Mouse (Mus musculus) neural tube, embryonic 11.5 days (tissue): ENCODE data around the gene Kcnip2. TPM values are rescaled to one million over a fixed set of nuclear protein-coding genes. Genes with fewer than 3 reads are reported as not detected.
A peak's percentile ranks its signal among the peaks of the same experiment; 100 is the strongest.

ENCODE experiments used
- ATAC-seq: fragments of 200-750 bp; cut with Nextera tagmentation; 2 replicates; pipeline ENCODE4 v1.8.0; 2017; ENCODE audit warnings: moderate number of reproducible peaks, mild to moderate bottlenecking, moderate TSS enrichment, moderate library complexity; ENCODE audit not compliant: insufficient read depth, low FRiP score, low TSS enrichment
- DNase-seq: peaks from one replicate; pipeline ENCODE4 v3.0.0-alpha.2; 2015; ENCODE audit warnings: low spot score
- H3K27ac ChIP-seq: fragments of 300-500 bp; sonication (generic); 2 replicates; pipeline ENCODE4 v1.5.1; 2014; ENCODE audit warnings: low read depth, mild to moderate bottlenecking, low read length
- H3K27me3 ChIP-seq: fragments of 300-500 bp; sonication (generic); 2 replicates; pipeline ENCODE4 v1.6.1; 2014; ENCODE audit warnings: mild to moderate bottlenecking, low read length, mixed read lengths; ENCODE audit not compliant: control insufficient read depth, insufficient read depth
- H3K36me3 ChIP-seq: fragments of 300-500 bp; sonication (generic); 2 replicates; pipeline ENCODE4 v1.6.1; 2014; ENCODE audit warnings: mild to moderate bottlenecking, low read length, moderate library complexity, mixed read lengths; ENCODE audit not compliant: control insufficient read depth, insufficient read depth
- H3K4me1 ChIP-seq: fragments of 300-500 bp; sonication (generic); 2 replicates; pipeline ENCODE4 v1.6.1; 2014; ENCODE audit warnings: low read length, mixed read lengths; ENCODE audit not compliant: control insufficient read depth, insufficient read depth
- H3K4me2 ChIP-seq: fragments of 300-500 bp; sonication (generic); 2 replicates; pipeline ENCODE4 v1.6.1; 2014; ENCODE audit warnings: low read depth, mild to moderate bottlenecking, moderate library complexity
- H3K4me3 ChIP-seq: fragments of 300-500 bp; sonication (generic); 2 replicates; pipeline ENCODE4 v1.5.1; 2014; ENCODE audit warnings: low read depth, low read length
- H3K9ac ChIP-seq: fragments of 300-500 bp; sonication (generic); 2 replicates; pipeline ENCODE4 v1.6.1; 2014; ENCODE audit warnings: mild to moderate bottlenecking, low read length
- H3K9me3 ChIP-seq: fragments of 300-500 bp; sonication (generic); 2 replicates; pipeline ENCODE4 v1.6.1; 2016; ENCODE audit warnings: low read length; ENCODE audit not compliant: control insufficient read depth
- WGBS: fragments of 180-500 bp; shearing (Covaris S2); extraction: QIAGEN DNeasy Blood & Tissue Kit; methylation state at CpG from one replicate; pipeline ENCODE4 v1.1.7; 2014; 5-methylcytosine and 5-hydroxymethylcytosine counted together
- polyA plus RNA-seq: library from polyadenylated mRNA; unstranded; fragments of >200 nt; fragmentation: Nextera tagmentation; extraction: Ambion mirVana; gene quantifications from 2 replicates; pipeline ENCODE4 v1.2.1, GENCODE M21; 2014

Kcnip2 gene
- polyA plus RNA-seq, 1 experiment from 2014 or later = 4.4 TPM

DNA sequence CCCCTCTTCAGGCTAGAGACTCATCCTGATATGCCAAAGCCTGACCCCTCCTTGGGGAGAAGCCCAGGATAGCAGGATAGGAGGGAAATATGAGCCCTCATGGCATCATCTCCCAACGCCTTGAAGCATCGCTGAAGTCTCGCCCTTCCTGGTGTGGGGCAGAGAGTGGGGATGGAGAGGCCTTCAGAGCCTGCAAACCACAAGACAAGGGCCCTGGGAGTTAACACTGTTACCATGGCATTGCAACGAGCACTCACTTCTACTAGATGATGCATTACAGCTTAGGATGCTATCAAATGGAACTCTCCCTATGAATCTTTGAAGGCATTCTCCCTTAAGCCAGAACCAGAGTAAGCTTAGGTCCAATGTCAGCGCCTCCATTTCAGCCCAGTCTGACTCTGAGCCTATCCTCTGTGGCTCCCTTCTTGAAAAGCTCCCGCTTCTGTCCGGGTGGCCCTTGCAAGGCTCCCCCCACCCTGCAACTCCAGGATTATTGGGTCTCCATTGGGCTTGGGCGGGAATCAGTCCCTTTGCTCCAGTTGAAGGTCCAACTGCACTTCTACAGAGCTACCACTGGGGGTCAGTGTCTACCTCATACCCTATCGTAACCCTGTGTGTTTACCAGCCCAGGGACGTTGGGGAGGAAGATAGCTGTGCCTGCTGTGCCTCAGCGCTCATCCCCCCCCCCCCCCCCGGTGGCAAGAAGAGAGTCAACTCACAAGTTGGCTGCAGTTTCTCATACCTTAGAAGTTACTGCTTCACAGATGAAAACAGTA lies 11.1 kb downstream of the Kcnip2 start:
- DNase-seq (peak; percentile 37), ATAC-seq (no peak)
- WGBS = 20% methylated on average over 12 of the region's 12 CpGs
- Histone ChIP-seq H3K36me3 (no peaks in the 10 kb centered on the region), H3K27me3 (no peaks in the 10 kb centered on the region), H3K4me2 (no peak overlapping the region), H3K27ac (no peak overlapping the region), H3K9ac (no peak overlapping the region), H3K9me3 (no peaks in the 10 kb centered on the region), H3K4me3 (no peak overlapping the region), H3K4me1 (no peaks in the 10 kb centered on the region)

DNA sequence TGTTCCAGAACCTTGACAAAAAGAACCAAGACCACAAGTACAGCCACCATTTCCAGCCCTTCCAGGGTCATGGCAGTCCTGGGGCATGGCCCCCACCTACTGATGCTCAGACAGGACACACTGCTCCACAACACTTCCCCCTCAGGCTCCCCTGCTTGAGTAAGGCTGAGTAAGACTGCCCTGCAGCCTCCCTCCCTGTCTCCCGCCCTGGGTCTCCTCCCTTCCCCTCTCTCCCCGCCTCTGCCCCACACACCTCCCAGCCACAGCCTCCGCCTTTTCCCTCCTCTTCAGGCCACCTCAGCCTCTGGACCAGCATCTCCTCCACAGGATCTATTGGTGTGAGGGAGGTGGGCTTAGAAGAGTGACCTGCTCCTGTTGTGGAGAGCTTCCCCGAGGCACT lies 12.5 kb downstream of the Kcnip2 start:
- H3K9me3 ChIP-seq = no peaks in the 10 kb centered on the region
- no peaks in the 10 kb centered on the region for H3K27me3 ChIP-seq
- DNase-seq (no peak), ATAC-seq (no peak)
- no peak overlapping the region for H3K4me3 ChIP-seq
- no peak overlapping the region for H3K9ac ChIP-seq
- H3K4me2 ChIP-seq = no peak overlapping the region
- no peak overlapping the region for H3K27ac ChIP-seq
- WGBS = 26% methylated on average over 4 of the region's 4 CpGs
- no peaks in the 10 kb centered on the region for H3K36me3 ChIP-seq
- H3K4me1 ChIP-seq = no peaks in the 10 kb centered on the region

DNA sequence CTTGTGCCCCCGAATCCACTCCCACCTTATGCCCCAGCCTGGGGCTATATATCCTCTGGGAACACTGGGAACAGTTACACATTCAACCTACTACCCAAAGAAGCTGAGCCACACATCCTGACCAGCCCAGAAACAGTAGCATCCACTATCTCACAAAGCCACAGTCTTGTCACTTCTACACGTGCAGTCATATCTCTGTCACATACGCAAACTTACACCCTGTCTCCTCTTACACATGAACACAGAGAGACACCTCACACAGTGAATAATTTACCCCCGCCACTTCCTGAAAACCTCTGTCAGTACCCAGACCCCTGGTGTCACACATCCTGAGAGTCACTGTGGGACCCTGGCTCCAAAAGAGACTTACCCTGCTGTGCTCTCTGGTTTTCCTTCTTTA lies 13.2 kb downstream of the Kcnip2 start:
- Histone ChIP-seq H3K9me3 (no peaks in the 10 kb centered on the region), H3K27me3 (no peaks in the 10 kb centered on the region), H3K9ac (no peak overlapping the region), H3K4me2 (no peak overlapping the region), H3K4me3 (no peak overlapping the region), H3K4me1 (no peaks in the 10 kb centered on the region), H3K36me3 (no peaks in the 10 kb centered on the region), H3K27ac (no peak overlapping the region)
- ATAC-seq (no peak), DNase-seq (no peak)
- WGBS = 78% methylated on average over 4 of the region's 4 CpGs

DNA sequence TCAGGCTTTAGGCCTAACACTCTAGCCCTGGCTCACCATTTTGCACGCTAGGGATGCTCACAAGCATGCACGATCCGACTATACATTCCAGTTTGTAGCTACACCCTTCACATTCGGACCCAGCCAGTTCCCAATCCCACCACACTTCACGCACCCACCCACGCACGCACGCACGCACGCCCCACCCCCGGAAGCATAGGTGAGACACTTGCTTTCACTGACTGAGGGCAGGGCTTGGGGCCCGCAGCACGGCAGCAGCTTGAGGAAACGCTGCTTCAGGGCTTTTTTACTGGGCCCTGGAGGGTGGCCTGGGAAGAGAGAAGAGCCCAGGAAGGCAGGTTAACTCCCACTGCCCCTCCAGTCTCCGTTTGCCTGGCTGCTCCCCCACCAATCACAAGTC lies 19.0 kb downstream of the Kcnip2 start:
- no peaks in the 10 kb centered on the region for H3K9me3 ChIP-seq
- WGBS = 75% methylated on average over 15 of the region's 15 CpGs

DNA sequence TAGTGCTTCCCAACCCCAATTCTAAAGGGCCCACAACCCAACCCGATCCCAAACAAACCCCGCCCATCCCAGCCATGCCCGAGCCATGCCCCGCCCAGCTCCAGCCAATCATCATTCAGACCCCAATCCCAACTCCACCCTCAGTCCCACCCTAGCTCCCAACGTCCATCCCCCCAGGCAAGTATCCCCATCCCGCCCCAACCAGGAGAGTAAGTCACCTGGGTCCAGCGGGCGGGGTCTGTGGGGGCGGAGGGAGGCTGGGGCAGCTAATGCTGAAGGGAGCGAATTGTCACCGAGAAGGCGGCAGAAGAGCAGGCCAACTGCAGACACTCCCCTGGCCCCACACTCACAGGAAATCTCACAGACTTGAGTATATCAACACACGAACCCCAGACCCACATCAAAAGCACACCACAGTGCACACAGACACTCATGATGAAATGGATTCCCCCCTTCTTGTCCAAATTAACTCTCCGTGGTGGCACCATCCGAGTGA lies 19.8 kb downstream of the Kcnip2 start:
- no peaks in the 10 kb centered on the region for H3K4me1 ChIP-seq
- ATAC-seq (no peak), DNase-seq (no peak)
- no peaks in the 10 kb centered on the region for H3K36me3 ChIP-seq
- no peaks in the 10 kb centered on the region for H3K27me3 ChIP-seq
- WGBS = 8% methylated on average over 15 of the region's 15 CpGs
- no peaks in the 10 kb centered on the region for H3K9me3 ChIP-seq
- H3K27ac ChIP-seq = no peak overlapping the region
- no peak overlapping the region for H3K4me3 ChIP-seq
- no peak overlapping the region for H3K9ac ChIP-seq
- peak overlapping the region; percentile 34 for H3K4me2 ChIP-seq

More for the DNA sequence above, 19.0 kb downstream of the Kcnip2 start:
- Histone ChIP-seq H3K36me3 (no peaks in the 10 kb centered on the region), H3K9ac (no peak overlapping the region), H3K4me3 (no peak overlapping the region), H3K27ac (no peak overlapping the region), H3K4me1 (no peaks in the 10 kb centered on the region), H3K27me3 (no peaks in the 10 kb centered on the region), H3K4me2 (no peak overlapping the region)
- ATAC-seq (no peak), DNase-seq (no peak)

DNA sequence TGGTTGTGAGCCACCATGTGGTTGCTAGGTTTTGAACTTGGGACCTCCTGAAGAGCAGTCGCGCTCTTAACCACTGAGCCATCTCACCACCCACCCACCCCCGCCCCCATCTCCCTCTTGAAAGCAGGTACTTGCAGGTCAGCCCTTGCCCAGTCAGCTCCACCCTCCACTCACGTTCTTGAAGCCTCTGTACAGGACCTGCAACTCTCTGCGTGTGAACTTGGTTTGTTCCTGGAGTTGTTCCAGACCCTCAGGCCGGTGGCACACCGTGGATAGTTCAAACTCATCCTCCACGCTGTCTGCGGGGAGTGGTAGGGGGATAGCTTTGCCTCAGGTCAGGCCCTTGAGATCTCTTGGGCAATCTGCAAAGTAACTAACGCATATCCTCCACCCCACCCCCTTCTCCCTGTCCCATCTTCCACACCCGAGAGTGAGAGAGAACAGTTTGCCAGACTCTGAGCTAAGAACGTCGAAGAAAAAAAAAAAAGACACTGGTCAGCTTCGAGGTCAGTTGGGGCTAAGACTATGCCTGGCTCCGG lies 20.4 kb downstream of the Kcnip2 start:
- DNase-seq (no peak), ATAC-seq (no peak)
- Histone ChIP-seq H3K9me3 (no peaks in the 10 kb centered on the region), H3K9ac (no peak overlapping the region), H3K36me3 (no peaks in the 10 kb centered on the region), H3K4me3 (no peak overlapping the region), H3K4me2 (peak overlapping the region; percentile 34), H3K27ac (no peak overlapping the region), H3K27me3 (no peaks in the 10 kb centered on the region), H3K4me1 (no peaks in the 10 kb centered on the region)
- 33% methylated on average over 15 of the region's 15 CpGs for WGBS

DNA sequence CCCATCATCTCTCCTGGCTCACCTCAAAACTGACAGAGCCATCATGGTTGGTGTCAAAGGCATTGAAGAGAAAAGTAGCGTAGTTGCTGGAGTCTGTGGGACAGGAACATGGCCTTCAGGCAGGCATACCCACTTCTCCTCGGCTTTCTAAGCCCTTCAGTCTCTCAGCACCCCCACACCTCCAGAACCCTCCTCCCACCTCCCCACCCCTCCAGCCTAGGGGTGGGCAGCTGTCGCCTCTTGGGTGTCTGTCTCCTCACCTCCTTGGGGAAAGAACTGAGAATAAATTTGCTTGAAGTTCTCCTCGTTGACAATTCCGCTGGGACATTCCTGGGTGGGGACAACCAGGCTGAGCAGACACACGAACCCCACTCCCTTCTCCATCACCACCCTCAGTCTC lies 21.1 kb downstream of the Kcnip2 start:
- H3K4me1 ChIP-seq = no peaks in the 10 kb centered on the region
- H3K9me3 ChIP-seq = no peaks in the 10 kb centered on the region
- no peak overlapping the region for H3K4me2 ChIP-seq
- no peak overlapping the region for H3K4me3 ChIP-seq
- DNase-seq (no peak), ATAC-seq (no peak)
- no peak overlapping the region for H3K9ac ChIP-seq
- H3K27me3 ChIP-seq = no peaks in the 10 kb centered on the region
- H3K27ac ChIP-seq = no peak overlapping the region
- no peaks in the 10 kb centered on the region for H3K36me3 ChIP-seq
- WGBS = 67% methylated on average over 6 of the region's 6 CpGs

DNA sequence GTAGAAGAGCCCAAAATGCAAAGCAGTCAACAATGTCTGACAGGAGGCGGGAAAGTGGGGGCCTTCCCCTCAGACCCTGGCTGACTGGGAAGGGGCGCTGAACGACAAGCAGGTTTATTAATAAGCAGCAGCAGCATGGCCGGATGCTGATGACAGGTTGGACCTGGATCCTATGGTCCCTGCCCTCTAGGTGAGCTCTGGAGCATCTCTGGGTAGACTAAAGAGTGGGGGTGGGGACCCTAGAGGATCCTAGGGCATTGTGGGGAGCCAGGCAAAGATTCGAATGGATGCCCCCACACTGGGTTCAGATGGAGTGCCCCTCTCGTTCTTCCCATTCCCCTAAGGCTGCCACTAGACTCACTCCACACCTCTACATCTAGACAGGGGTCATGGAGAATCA lies 23.5 kb downstream of the Kcnip2 start:
- ATAC-seq (no peak), DNase-seq (no peak)
- H3K4me2 ChIP-seq = no peak overlapping the region
- H3K9me3 ChIP-seq = no peaks in the 10 kb centered on the region
- no peaks in the 10 kb centered on the region for H3K36me3 ChIP-seq
- no peak overlapping the region for H3K9ac ChIP-seq
- 88% methylated on average over 6 of the region's 6 CpGs for WGBS
- H3K4me3 ChIP-seq = no peak overlapping the region
- no peaks in the 10 kb centered on the region for H3K27me3 ChIP-seq
- H3K27ac ChIP-seq = no peak overlapping the region
- no peaks in the 10 kb centered on the region for H3K4me1 ChIP-seq
